Mouse (Mus musculus) cerebellum, postnatal 10 days (tissue): ENCODE results near the gene Deaf1.

Source experiments
- DNase-seq, 2 experiments: peaks; one replicate each; pipeline ENCODE4 v3.0.0; 2021; ENCODE audit warnings: mixed read lengths in 2 of 2

Deaf1 gene

GRCm38 (mm10) chr7:141327469-141328372 is at the start of gene Deaf1, which contains the start of gene Tmem80:
TSS of gene Deaf1 (minus strand) at chr7:141327690.
TSS of gene Tmem80 (plus strand) at chr7:141327739.
- peak; percentile 100 for DNase-seq

- DNase-seq, result no peak
Measured at GRCm38 (mm10) chr7:141374399-141374798, 46.9 kb upstream of the Deaf1 start.

GRCm38 (mm10) chr7:141373611-141374010 is 46.1 kb upstream of the Deaf1 start:
- DNase-seq, result peak; percentile 46 to 48

- no peak for DNase-seq
Measured at GRCm38 (mm10) chr7:141371942-141372595, 44.6 kb upstream of the Deaf1 start.

DNA sequence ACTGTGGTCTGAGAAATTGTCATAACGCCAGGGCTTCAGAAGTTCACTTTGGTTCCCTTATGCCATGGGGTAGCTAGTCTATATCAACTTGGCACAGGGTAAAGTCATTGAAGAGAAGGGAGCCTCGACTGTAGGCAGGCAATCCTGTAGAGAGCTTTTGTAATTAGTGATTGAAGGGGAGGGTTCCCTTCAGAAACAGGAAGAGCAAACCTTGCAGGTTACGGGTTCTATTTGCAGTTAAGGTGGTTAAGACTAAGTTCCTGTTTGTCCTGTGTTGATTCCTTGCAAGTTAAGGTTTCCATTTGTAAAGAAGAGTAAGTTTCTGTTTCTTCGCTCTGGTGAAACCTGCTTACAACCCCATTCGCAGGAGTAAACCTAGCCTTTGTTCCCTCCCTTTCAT is 42.4 kb upstream of the Deaf1 start:
- no peak for DNase-seq

DNA sequence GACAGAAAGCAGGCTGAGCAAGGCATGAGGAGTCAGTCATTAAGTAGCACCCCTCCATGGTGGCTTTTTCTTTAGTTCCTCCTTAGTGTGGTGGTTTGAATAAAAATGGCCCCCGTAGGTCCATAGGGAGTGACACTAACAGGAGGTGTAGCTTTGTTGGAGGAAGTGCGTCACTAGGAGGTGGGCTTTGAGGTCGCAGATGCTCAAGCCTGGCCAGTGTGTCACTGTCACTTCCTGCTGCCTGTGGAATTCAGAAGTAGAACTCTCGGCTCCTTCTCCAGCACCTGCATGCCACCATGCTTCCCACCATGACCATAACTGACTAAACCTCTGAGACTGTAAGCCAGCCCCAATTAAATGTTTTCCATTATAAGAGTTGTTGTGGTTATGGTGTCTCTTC is 39.9 kb upstream of the Deaf1 start:
- DNase-seq, result no peak

- no peak for DNase-seq
Measured at GRCm38 (mm10) chr7:141365049-141365445, 37.6 kb upstream of the Deaf1 start.

DNA sequence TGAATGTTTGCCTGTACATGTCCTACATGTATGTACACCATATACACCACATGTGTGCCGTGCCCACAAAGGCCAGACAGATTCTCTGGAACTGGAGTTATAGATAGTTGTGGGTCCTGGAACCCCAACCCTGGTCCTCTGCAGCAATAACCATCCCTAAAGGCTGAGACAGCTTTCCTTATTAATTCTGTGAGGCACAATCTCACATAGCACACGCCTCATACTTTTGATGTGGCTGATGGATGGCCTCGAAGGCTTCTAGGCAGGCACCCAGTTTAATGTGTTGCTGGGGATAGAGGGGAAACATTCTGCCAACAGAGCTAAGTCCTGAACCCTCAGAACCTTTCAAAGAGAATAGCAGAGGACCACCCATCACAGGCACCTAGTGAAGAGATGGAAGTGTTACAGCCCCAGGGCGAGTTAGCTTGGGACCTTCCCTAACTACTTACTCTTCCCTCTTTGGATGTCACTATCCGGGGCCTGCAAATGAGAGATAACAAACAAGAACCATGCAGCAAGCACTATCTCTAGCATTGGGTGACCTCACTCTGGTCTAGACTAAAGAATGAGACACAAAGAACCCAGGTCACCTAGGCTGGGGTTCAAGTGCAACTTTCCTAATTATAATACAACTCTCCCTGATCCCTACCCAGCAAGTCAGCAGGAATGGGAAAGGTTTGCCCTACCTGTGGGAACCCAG is 37.0 kb upstream of the Deaf1 start:
- no peak for DNase-seq

DNA sequence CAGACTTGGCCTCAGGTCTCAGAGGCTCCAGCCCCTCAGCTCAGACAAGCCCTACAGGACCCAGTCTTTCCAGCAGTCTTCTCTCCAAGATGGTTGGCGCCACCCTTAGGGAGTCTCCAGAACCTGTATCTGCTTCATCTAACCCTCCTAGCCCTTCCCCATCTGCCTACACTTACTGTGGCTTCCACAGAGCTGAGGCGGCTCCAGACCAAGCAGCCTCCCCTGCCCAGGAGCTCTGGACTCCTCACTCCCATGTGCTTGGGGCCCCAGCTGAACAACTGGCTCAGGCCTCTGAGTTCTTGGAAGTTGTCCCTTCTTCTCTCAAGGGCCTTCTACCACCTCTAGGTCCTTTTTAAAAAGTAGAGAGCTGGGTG is 36.2 kb upstream of the Deaf1 start:
- DNase-seq, result no peak

GRCm38 (mm10) chr7:141363106-141363751 is 35.7 kb upstream of the Deaf1 start:
- DNase-seq, result peak; percentile 91 to 93

DNA sequence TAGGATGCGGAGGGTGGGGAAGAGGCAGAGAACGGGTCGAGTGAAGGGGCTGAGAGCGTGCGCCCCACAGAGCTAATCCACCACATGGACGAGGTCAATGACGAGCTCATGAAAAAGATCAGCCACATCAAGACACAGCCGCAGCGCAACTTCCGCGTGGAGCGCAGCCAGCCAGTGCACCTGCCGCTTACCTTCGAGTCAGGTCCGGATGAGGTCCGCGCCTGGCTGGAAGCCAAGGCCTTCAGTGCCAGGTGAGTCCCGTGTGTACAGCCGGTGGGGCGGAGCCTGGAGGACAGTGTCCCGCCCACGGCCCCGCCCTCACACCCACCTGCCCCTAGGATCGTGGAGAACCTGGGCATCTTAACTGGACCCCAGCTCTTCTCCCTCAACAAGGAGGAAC is 34.0 kb upstream of the Deaf1 start:
- peak; percentile 82 to 86 for DNase-seq

DNA sequence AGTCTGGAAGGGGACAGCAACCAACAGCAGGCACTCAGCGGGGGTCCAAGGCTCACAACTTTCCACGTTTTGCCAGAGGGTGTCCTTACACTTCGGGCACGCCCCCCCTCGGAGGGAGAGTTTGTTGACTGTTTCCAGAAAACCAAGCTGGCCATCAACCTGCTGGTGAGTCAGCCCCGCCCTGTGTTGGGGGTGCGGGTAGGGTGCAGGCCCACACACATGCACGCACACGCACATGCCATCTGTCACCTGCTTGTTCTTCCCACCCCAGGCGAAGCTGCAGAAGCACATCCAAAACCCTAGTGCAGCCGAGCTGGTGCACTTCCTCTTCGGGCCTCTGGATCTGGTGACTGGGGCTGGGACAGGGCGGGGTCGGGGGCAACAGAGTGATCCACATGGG is 29.5 kb upstream of the Deaf1 start:
- peak; percentile 70 to 76 for DNase-seq

GRCm38 (mm10) chr7:141355626-141356326 is 28.3 kb upstream of the Deaf1 start:
- peak; percentile 89 to 93 for DNase-seq

- DNase-seq, result peak; percentile 67 to 74
Measured at GRCm38 (mm10) chr7:141355051-141355450, 27.6 kb upstream of the Deaf1 start.

DNA sequence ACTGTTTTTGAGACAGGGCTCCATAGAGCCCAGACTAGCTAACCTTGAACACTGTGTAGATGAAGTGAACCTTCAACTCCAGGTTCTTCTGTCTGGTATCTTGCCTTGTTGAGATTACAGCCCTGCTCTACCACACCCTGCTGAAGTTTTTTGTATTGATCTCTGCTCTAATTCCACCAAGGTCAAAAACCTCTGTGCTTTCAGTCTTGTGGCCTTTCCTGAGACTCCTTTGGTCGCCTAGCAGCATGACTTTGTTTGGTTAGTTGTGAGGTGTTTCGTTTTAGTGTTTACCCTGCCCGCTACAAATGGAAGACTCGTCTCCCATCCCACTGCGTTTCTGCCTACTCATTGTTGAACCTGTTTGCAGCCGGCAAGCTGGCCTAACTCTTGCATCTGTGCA is 23.6 kb upstream of the Deaf1 start:
- DNase-seq, result no peak

DNA sequence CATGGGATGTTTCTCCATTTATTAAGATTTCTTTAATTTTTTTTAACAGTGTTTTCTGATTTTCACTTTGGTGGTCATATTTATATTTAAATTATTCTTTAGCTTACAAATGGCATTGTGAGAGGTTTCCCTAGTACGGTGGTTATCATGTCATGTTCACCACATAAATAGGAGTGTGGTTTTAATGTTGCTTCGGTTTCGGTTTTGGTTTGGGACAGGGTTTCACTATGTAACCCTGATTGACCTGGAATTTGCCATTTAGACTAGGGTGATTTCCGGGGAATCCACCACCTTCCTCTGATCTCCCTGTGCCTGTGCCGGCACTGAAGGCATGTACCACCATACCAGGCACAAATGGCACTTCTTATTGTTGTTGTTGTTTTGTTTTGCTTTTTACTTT is 17.3 kb upstream of the Deaf1 start:
- no peak for DNase-seq

DNA sequence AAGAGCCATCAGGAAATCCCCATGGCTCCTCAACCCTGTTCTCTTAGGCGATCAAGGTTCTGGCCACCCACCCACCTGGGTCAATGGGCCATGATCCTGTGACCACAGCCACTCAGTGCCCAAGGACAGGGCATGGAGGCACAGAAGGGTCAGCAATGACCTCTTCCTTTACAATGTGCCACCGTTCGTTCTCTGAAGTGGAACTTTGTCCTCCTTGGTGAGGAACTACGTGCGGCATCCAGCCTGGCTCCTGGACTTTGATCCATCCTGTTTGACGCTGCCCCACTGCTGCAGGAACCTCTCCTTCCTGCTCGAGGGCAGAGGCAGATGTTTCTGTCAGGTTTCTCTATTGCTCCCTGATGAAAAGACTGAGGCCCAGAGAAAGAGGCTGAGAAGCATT is 16.2 kb upstream of the Deaf1 start:
- DNase-seq, result no peak

GRCm38 (mm10) chr7:141343230-141343629 is 15.7 kb upstream of the Deaf1 start:
- DNase-seq, result no peak

GRCm38 (mm10) chr7:141341689-141342226 is 14.3 kb upstream of the Deaf1 start:
- no peak for DNase-seq

DNA sequence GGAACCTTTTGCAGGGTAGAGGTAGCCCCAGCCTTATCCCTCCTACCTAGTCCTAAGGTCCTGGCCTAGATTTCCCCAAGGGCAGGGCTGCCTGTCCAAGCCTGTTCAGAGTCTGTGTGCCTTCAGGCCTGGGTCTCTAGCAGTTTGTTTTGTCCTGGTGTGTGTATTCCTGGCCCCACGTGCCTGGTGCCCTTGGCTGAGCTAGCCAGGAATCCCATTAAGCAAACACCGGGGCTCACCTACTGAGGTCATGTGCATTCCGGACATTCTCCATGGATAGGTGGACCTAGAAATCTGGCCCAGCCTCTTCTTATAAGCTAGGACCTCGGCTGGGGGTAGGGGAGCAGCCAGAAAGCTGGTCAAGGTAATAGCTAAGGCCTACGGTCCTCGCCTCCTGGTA is 13.0 kb upstream of the Deaf1 start:
- DNase-seq, result no peak

GRCm38 (mm10) chr7:141340023-141340422 is 12.5 kb upstream of the Deaf1 start:
- no peak for DNase-seq
